Mouse (Mus musculus): ENCODE measurements around the gene Sema4d.
A peak's percentile ranks its signal among the peaks of the same experiment; 100 is the strongest.
"Not testable (repeated sequence)": the region's sequence is repeated elsewhere in the genome, so short reads cannot be mapped to it uniquely, and the experiment has no call there.

Sema4d gene

GRCm38 (mm10) chr13:51793425-51793891, at the start of gene Sema4d:
Gene Sema4d, minus strand, starts transcription at chr13:51793747.
- peak; percentile 47 for DNase-seq (ENCODE audit: low spot score)

DNA sequence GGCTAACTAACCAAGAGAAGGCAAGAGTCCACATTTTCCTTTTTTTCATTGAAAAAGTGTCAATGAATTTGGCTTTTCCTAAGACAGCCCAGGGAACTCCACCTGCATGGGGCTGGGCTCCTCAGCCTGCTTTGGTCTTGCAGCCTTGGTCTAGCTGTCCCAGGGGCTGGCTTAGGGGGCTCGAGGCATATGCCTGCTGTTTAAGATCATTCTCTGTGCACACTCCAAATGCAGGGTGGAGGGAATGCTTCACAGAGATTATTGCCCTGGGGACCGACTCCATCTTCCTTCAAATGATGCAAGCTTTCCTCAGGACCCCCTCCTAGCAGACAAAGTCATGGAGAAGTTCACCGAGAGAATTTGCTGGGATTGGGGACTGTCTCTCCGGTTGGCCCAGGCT, 49.8 kb upstream of the Sema4d start:
- no peak for DNase-seq (ENCODE audit: low spot score)

DNA sequence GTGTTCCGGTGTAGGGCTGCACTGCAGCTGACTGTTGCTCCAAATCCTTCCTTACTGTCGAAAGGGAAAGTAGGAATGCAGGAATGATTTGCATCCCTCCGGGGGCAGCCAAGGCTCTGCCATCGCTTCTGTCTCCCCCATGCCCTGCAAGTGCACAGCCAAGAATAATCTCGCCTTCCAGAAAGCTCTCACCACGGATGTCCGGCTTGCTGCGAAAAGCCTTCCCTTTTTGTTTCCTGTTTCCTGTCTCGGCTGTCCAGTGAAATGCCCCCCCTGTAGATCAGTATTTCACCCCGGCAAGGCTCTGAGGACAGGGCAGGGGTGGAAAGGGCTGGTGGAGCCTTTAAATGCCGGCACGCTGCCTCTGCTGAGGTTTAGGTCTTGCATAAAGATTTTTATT, 49.2 kb upstream of the Sema4d start:
- DNase-seq (ENCODE audit: low spot score), result no peak

- DNase-seq (ENCODE audit: low spot score), result no peak
Measured at GRCm38 (mm10) chr13:51842191-51842590, 48.6 kb upstream of the Sema4d start.

GRCm38 (mm10) chr13:51841541-51842115, 48.1 kb upstream of the Sema4d start:
- DNase-seq (ENCODE audit: low spot score), result no peak

- no peak for DNase-seq (ENCODE audit: low spot score)
Measured at GRCm38 (mm10) chr13:51840702-51841101, 47.2 kb upstream of the Sema4d start.

GRCm38 (mm10) chr13:51839250-51840026, 45.9 kb upstream of the Sema4d start:
- no peak for DNase-seq (ENCODE audit: low spot score)

DNA sequence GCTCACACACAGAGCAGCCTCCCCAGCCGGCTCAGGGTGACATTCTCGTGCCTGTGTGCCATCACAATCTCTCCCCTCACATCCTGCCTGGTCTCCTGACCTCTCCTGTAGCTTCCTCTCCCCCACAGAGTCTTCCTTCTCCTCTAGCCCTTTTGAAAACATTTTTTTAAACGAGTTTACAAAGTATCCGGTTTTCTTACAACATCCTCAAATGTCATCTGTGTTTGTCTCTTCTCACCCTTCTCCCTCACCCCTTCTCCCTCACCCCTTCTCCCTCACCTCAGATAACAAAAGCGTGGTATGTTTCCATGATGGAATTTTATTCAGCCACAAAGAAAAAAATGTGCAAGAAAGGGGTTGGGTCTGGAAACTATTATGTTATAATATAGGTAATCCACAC, 43.9 kb upstream of the Sema4d start:
- DNase-seq (ENCODE audit: low spot score), result no peak

DNA sequence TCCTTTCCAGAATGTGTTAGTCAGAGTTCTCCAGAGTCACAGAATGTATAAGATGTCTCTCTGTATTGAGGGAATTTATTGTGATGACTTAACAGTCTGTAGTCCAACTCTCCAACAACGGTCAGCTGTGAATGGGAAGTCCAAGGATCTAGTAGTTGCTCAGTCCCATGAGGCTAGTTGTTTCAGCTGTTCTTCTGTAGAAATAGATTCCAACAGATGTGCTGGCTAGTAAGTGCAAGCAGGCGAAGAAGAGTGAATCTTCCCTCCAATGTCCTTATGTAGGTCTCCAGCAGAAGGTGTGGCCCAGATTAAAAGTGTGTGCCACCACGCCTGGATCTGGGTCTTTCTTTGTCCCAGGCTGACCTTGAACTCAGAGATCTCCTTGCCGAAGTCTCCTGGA, 41.7 kb upstream of the Sema4d start:
- DNase-seq (ENCODE audit: low spot score), result not testable (repeated sequence)

- DNase-seq (ENCODE audit: low spot score), result no peak
Measured at GRCm38 (mm10) chr13:51834520-51834919, 41.0 kb upstream of the Sema4d start.

DNA sequence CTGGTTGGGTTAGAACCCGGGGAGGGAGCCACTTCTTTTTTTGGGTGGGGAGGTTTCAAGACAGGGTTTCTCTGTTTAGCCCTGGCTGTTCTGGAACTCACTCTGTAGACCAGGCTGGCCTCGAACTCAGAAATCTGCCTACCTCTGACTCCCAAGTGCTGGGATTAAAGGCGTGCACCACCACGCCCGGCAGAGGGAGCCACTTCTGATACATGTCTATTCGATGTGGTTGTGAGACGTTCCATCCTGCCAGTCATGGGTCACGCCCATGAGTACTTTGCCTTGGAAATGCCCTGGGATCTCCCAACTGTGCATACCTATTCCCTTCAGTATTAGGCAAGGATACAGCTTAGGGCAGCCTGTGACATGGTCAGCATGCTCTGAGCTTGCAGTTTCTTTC, 40.5 kb upstream of the Sema4d start:
- not testable (repeated sequence) for DNase-seq (ENCODE audit: low spot score)

DNA sequence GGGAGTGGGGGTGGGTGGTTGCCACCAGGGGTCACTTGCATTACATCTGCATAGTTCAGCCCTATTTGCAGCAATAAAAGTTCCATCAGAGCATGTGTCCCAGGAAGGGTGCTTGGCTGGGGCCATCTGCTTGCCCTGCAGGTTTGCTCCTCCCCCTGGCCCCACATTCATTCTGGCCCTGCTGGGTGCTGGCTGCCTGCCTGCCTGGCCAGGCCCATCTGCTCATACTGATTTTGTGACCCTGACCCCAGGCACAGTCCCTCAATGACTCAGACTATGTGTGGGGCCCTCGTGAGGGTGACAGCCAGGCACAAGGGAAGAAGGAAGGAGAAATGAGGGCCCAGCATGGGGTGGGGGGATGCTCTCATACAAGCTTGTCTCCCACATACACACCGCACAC, 40.1 kb upstream of the Sema4d start:
- DNase-seq (ENCODE audit: low spot score), result no peak

GRCm38 (mm10) chr13:51832491-51832890, 38.9 kb upstream of the Sema4d start:
- no peak for DNase-seq (ENCODE audit: low spot score)

- no peak for DNase-seq (ENCODE audit: low spot score)
Measured at GRCm38 (mm10) chr13:51830744-51831450, 37.4 kb upstream of the Sema4d start.

DNA sequence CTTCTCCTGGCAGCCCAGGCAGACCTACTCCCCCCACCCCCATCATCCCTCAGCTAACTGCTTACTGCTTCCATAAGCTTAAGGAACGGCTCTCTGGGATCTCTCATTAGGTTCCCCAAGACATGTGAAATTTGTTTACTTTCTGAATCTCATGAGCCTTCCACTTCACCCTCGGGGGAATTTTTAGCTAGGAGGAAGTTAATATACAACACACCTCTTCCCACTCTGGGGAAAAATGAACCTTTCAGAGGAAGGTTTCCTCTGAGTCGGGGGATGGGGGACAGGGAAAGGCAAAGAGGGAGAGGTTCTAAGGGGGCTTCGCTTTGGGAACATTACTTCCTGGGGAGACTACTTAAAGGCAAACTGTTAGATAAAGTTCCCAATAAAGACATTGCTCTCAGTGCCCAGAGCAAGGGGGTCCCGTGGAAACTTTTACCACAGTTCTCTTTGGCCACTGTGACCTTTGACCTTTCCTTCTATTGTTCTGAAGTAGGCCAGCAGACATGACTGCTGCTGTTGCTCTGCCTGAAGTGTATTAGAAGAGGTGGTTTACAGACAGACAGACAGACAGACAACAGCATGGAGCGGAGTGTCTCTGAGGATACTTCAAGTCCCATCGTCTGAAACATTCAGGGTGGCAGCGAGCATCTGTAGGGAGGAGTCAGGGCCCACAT, 30.4 kb upstream of the Sema4d start:
- no peak for DNase-seq (ENCODE audit: low spot score)

DNA sequence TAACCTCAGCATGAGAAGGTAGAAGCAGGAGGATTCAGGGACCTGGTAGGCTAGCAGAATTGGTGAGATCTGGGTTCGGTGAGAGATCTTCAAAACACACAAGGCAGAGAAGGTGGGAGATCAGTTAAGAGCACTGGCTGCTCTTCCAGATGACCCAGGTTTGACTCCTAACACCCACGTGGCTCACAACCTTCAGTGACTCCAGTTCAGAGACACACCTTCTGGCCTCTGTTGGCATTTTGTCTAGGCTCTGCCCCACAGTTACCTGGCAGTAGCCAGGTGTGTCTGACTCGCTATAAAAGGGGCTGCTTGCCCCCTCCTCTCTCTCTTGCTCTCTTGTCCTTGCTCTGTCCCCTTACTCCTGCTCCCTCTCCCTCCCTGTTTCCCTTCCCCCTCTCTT, 28.4 kb upstream of the Sema4d start:
- no peak for DNase-seq (ENCODE audit: low spot score)

DNA sequence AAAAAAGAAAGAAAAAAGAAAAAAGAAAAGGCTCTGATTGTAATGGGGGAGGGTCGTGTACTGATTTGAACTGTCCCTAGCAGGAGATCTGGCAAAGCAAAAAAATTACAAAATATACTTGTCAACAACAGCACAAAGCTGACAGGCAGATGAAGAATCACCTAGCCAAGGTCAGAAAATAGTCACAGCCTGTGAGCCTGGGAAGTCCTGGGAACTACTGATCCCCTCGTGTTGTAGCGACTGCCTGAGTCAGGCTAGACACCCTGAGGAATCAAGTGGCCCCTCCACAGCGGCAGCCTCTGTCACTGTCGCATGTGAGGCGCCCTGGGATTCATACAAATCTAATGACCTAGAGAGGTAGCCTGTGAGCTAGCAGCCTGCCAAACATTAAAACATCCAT, 25.8 kb upstream of the Sema4d start:
- DNase-seq (ENCODE audit: low spot score), result no peak

DNA sequence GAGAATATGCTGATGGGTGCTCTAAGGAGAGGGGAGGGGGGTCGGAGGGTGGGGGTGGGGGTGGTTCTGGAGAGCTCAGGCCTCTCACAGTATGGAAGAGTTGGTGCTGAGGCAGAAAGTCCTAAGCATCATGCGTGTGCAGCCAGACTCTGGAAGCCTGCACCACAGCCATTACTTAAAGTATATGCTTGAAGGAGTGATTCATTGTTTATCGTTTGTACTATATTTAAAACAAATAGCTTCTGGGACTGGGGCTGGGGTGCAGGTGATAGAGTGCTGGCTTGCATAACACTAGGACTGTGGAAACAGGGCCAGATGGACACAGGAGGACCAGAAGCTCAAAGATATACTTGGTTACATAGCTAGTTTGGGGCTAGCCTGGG, 25.4 kb upstream of the Sema4d start:
- no peak for DNase-seq (ENCODE audit: low spot score)

- no peak for DNase-seq (ENCODE audit: low spot score)
Measured at GRCm38 (mm10) chr13:51818170-51818943, 24.8 kb upstream of the Sema4d start.

- DNase-seq (ENCODE audit: low spot score), result no peak
Measured at GRCm38 (mm10) chr13:51816559-51817041, 23.1 kb upstream of the Sema4d start.

- DNase-seq (ENCODE audit: low spot score), result peak; percentile 57
Measured at GRCm38 (mm10) chr13:51815865-51816504, 22.4 kb upstream of the Sema4d start.

All from spleen, adult 12 weeks (tissue).